Mouse (Mus musculus) embryo, embryonic 10.5 days (tissue): Measurements from ENCODE around the gene Gm3383.
"Not testable (repeated sequence)": the region's sequence is repeated elsewhere in the genome, so short reads cannot be mapped to it uniquely, and the experiment has no call there.

ENCODE experiments used
- DNase-seq: peaks from one replicate; pipeline ENCODE4 v3.0.0-alpha.2; 2015; ENCODE audit warnings: low spot score

Gene Gm3383

GRCm38 (mm10) chr14:5807882-5808281 is at the start of gene Gm3383:
Gene Gm3383 (minus strand): TSS chr14:5807982.
- DNase-seq: not testable (repeated sequence)

DNA sequence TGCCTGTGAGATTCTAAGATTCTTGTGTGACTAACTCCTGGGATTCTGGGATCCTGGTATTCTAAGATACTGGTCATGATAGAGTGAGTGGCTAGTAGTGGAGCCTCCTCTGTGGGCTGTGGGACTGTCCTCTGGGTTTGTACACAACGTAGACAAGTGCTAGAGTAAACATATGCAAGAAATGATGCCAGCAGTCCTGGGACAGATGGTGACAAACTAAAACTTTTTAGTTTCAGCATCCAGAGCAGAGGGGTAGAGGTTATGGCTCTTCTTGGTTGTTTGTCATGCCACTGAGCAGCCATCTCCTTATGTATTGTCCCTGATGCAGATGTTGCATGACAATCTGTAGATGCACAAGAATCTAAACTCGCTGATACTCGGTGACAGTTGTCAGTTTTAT is 48.1 kb upstream of the Gm3383 start:
- DNase-seq: not testable (repeated sequence)

DNA sequence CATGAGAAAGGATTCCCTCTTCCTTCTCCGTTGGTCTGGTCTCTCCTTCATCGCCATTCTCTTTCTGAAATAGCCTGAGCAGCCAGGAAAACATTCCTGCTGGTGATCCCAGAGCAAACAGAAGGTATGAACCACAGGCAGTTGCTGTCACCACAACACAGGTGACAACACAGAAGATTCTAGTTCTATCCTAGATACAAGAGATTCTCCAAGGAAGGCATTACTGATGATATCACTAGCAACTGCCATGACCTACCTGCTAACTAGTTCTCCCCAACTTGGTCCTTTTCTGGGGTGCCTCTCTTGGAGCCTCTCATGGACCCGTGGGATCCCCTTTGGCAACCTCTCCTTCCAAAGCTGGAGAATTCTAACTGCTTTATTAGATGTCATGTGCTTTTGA is 22.4 kb upstream of the Gm3383 start, which contains the start of gene Gm3424:
TSS of gene Gm3424 (minus strand) at position 101 of the 400 bp plus-strand sequence.
- DNase-seq: not testable (repeated sequence)

- not testable (repeated sequence) for DNase-seq
Observed at GRCm38 (mm10) chr14:5812699-5813356, 5.0 kb upstream of the Gm3383 start.

GRCm38 (mm10) chr14:5741477-5741876 is 66.3 kb downstream of the Gm3383 start, which contains the start of gene Gm3373:
Gene Gm3373 (minus strand): TSS chr14:5741577.
- not testable (repeated sequence) for DNase-seq

- not testable (repeated sequence) for DNase-seq
Observed at GRCm38 (mm10) chr14:5687357-5687756, 120.4 kb downstream of the Gm3383 start, which contains the start of gene Gm9603. Gene Gm9603 (minus strand): TSS chr14:5687457.

DNA sequence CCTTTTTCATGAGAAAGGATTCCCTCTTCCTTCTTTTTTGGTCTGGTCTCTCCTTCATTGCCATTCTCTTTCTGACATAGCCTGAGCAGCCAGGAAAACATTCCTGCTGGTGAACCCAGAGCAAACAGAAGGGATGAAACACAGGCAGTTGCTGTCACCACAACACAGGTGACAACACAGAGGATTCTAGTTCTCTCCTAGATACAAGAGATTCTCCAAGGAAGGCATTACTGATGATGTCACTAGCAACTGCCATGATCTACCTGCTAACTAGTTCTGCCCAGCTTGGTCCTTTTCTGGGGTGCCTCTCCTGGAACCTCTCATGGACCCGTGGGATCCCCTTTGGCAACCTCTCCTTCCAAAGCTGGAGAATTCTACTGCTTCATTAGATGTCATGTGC is 174.9 kb downstream of the Gm3383 start, which contains the start of gene Gm8265:
TSS of gene Gm8265 (minus strand) at position 101 of the 400 bp plus-strand sequence.
- not testable (repeated sequence) for DNase-seq
